Mouse (Mus musculus) megakaryocyte-erythroid progenitor cell, adult 5 weeks (primary cell): ENCODE data around the gene Mylk2. TPM values are rescaled to one million over a fixed set of nuclear protein-coding genes. Genes with fewer than 3 reads are reported as not detected.

Experiments
- polyA plus RNA-seq: library from polyadenylated mRNA; stranded (reverse); fragments of >175 nt; gene quantifications from 2 replicates; pipeline ENCODE4 v1.2.3, GENCODE M21; 2012

Gene Mylk2
- 0.03 TPM in 1 of 2 replicates, not detected in the other for polyA plus RNA-seq

DNA sequence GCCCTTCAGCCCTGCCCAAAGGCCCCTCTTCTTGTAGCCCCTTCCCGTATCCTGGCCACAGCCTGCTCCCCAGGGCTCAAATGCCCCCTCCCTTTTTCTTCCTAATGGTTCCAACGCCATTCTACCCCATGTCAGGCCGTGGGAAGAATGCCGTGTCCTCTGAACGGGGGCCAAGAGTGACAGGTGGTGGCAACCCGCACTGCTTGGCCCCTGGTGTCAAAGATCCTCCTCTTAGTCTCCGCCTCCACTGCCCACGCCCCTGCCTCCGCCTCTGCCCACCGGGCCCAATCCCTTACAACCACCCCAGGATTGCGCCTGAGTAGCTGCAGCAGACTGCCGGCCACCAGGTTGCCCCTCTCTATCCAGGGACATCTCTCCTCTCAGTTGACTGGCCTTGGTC lies at the start of gene Mylk2:
Mylk2 (plus strand) TSS at position 322 of the 400 bp plus-strand sequence.

DNA sequence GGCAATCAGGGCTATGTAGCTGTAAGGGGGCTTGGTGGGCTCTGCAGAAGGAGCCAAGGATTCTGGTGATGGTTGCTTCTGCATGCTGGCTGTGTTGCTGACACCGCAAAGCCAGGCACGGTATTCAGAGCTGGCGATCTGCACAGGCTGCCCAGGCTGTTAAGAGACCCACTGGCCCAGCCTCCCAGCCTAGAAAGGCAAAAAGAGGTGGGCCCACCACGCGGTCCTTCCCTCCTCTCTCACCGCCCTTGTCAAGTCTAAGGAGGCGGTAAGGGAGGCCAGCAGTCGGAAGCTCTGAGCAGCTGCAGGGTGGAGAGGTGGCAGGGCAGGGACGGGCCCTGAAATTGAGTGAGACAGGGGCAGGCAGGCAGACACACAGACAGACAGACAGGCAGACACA lies 21.9 kb downstream of the Mylk2 start, which contains the start of gene Foxs1:
Foxs1 (minus strand) TSS at position 161 of the 400 bp plus-strand sequence.

DNA sequence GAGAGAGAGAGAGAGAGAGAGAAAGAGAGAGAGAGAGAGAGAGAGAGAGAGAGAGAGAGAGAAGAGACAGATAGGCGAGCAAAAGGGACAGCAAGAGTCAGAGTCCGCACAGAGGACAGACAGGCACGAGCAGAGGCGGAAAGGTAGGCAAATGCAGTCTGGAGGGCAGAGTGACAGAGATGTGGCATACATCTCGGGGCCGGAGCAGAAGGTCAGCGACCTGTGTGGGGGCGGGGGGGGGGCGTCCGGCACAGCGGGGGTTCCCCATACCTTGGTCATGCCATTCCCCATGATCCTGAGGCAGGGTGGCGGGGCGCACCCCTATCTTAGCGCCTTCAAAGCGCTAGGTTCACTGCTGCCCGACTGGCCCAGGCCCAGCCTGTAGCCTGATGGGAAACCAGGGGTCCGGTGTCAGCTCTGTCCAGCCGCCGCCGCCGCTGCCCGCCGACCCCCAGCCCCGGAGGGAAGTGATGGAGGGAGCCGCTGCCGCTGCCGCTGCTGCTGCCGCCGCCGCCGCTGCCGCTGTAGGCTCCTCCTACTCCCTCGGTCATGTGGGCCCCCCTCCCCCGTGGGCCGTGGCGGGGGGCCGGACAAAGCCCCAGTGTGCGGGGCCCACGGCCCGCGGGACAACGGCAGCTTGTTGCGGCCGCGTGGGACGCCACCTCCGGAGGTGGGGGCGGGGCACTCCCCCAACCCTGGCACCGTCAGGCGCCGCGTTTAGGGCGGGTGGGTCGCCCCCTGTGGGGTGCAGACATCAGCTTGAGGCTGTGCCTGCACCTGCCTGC lies 40.1 kb downstream of the Mylk2 start, which contains the start of gene Dusp15:
Dusp15 (minus strand) TSS at position 634 of the 785 bp plus-strand sequence.

DNA sequence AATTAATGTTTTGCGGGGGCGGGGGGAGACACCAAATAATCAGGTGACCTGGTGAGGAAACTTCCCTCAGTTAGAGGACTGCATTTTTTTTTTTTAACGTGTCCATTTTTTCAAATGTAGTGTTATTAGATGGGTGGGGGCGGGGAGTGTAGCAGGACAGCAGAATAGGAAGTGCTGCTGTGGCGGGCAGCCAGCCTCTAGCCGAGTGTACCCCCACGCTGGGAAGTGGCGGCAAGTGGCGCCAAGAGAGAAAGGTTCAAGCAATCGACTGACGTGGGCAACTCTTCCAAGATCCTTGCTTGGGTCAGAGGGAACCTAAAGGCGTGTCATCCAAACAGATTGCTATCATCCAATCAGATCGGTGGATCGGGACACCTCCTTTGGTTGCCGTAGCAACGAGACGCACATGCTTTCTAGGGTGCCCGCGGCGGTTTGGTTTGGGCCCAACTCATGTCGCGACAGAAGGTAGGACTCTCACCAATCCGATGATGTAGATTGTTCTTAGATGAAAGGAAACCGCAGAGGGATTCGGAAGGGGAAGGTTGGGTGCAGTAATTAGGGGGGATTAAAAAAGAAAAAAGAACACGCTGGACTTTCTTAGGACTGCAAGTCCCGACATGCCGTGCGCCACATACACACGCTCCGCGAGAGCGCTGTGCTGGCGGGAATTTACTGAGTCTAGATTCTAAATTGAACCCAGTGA lies 51.1 kb downstream of the Mylk2 start, which contains the start of gene Ttll9:
Ttll9 (plus strand) TSS at position 395 of the 703 bp plus-strand sequence.

Other genes starting within 250 kb of the Mylk2 start
- 184 and 222 TPM in 2 replicates for gene H13, start 241.9 kb upstream of the Mylk2 start, polyA plus RNA-seq
- gene Mcts2, start 224.3 kb upstream of the Mylk2 start, polyA plus RNA-seq = 0.87 and 1.5 TPM in 2 replicates
- gene Id1, start 175.1 kb upstream of the Mylk2 start, polyA plus RNA-seq = 20.1 and 27.2 TPM in 2 replicates
- gene Cox4i2, start 157.2 kb upstream of the Mylk2 start, polyA plus RNA-seq = 1.9 and 3.6 TPM in 2 replicates
- 27.4 and 31.0 TPM in 2 replicates for gene Bcl2l1, start 79.6 kb upstream of the Mylk2 start, polyA plus RNA-seq
- 8.7 and 9.0 TPM in 2 replicates for gene Tpx2, start 63.4 kb upstream of the Mylk2 start, polyA plus RNA-seq
- 0.09 and 0.23 TPM in 2 replicates for gene Foxs1, start 21.9 kb downstream of the Mylk2 start, polyA plus RNA-seq
- not detected in 2 replicates for gene Dusp15, start 40.3 kb downstream of the Mylk2 start, polyA plus RNA-seq
- 0.52 and 0.81 TPM in 2 replicates for gene Ttll9, start 51.1 kb downstream of the Mylk2 start, polyA plus RNA-seq
- 63.7 and 83.7 TPM in 2 replicates for gene Pdrg1, start 104.1 kb downstream of the Mylk2 start, polyA plus RNA-seq
- gene Xkr7, start 120.5 kb downstream of the Mylk2 start, polyA plus RNA-seq = 0.03 and 0.09 TPM in 2 replicates
- gene Ccm2l, start 154.6 kb downstream of the Mylk2 start, polyA plus RNA-seq = 3.8 and 5.4 TPM in 2 replicates
- 9.8 and 12.6 TPM in 2 replicates for gene Hck, start 197.1 kb downstream of the Mylk2 start, polyA plus RNA-seq
- gene Tm9sf4, start 250.0 kb downstream of the Mylk2 start, polyA plus RNA-seq = 36.2 and 36.5 TPM in 2 replicates